Mouse (Mus musculus) midbrain, embryonic 11.5 days (tissue): ENCODE measurements around the gene Phox2a. TPM values are rescaled to one million over a fixed set of nuclear protein-coding genes. Genes with fewer than 3 reads are reported as not detected.

Experiments
- ATAC-seq: fragments of 200-750 bp; cut with Nextera tagmentation; 2 replicates; pipeline ENCODE4 v1.8.0; 2017; ENCODE audit warnings: moderate TSS enrichment, moderate library complexity; ENCODE audit not compliant: low FRiP score
- DNase-seq: peaks from one replicate; pipeline ENCODE4 v3.0.0; 2015; ENCODE audit warnings: low spot score; ENCODE audit errors: missing footprints
- H3K27ac ChIP-seq: fragments of 300-500 bp; sonication (generic); 2 replicates; pipeline ENCODE4 v1.5.1; 2014; ENCODE audit warnings: low read depth, low read length
- H3K27me3 ChIP-seq: fragments of 300-500 bp; sonication (generic); 2 replicates; pipeline ENCODE4 v1.6.1; 2014; ENCODE audit warnings: mild to moderate bottlenecking, low read length, moderate library complexity, mixed read lengths; ENCODE audit not compliant: control insufficient read depth, insufficient read depth
- H3K36me3 ChIP-seq: fragments of 300-500 bp; sonication (generic); 2 replicates; pipeline ENCODE4 v1.6.1; 2014; ENCODE audit warnings: mild to moderate bottlenecking, low read length, moderate library complexity, mixed read lengths; ENCODE audit not compliant: control insufficient read depth, insufficient read depth
- H3K4me1 ChIP-seq: fragments of 300-500 bp; sonication (generic); 2 replicates; pipeline ENCODE4 v1.6.1; 2014; ENCODE audit warnings: low read length; ENCODE audit not compliant: control insufficient read depth, insufficient read depth
- H3K4me2 ChIP-seq: fragments of 300-500 bp; sonication (generic); 2 replicates; pipeline ENCODE4 v1.6.1; 2014; ENCODE audit warnings: mild to moderate bottlenecking, moderate library complexity
- H3K4me3 ChIP-seq: fragments of 300-500 bp; sonication (generic); 2 replicates; pipeline ENCODE4 v1.5.1; 2014; ENCODE audit warnings: low read depth, low read length
- H3K9ac ChIP-seq: fragments of 300-500 bp; sonication (generic); 2 replicates; pipeline ENCODE4 v1.6.1; 2014; ENCODE audit warnings: low read length
- H3K9me3 ChIP-seq: fragments of 300-500 bp; sonication (generic); 2 replicates; pipeline ENCODE4 v1.6.1; 2016; ENCODE audit warnings: low read length; ENCODE audit not compliant: control insufficient read depth
- WGBS: fragments of 180-500 bp; shearing (Covaris S2); extraction: QIAGEN DNeasy Blood & Tissue Kit; methylation state at CpG from one replicate; pipeline ENCODE4 v1.1.7; 2014; 5-methylcytosine and 5-hydroxymethylcytosine counted together
- polyA plus RNA-seq: library from polyadenylated mRNA; unstranded; fragments of >200 nt; fragmentation: Nextera tagmentation; extraction: Ambion mirVana; gene quantifications from 2 replicates; pipeline ENCODE4 v1.2.1, GENCODE M21; 2014

Phox2a gene
- polyA plus RNA-seq, result 0.52 and 1.1 TPM in 2 replicates

DNA sequence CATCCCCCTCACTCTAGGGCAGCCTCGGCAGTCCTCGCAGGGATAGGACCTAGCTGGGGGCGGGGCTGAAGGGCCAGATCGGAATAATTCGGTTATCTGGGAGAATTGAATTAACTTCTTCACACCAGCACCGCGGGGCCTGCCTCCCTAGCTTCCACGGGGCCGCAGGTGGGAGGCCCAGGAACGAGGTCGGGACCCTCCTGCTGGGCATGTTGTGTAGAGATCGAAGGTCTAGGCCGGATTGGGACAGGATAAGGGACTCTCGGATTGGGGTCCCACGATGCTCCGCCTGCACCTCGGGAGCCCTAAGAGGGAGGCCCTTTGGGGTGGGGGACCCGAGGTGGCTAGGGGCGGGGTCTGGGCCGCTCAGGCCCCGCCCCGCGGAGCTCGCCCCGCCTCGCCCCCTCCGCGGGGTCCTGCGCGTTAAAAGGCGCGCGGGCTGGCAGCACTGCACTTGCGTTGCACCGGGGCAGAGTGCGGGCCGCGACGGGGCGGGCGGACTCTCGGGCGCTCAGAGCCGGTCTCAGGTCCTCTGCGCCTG lies at the start of gene Phox2a:
Gene Phox2a (plus strand): TSS at position 453 of the 541 bp plus-strand sequence.
- Histone ChIP-seq H3K4me3 (peak within 1 kb of the TSS; percentile 30), H3K27me3 (peaks cover 57% of the 10 kb centered on the region), H3K27ac (no peak within 1 kb of the TSS), H3K9ac (no peak within 1 kb of the TSS), H3K4me2 (peak within 1 kb of the TSS; percentile 44), H3K36me3 (no peaks in the 10 kb centered on the region), H3K4me1 (peaks cover 21% of the 10 kb centered on the region), H3K9me3 (no peaks in the 10 kb centered on the region)
- WGBS, result under 1% methylated on average over 45 of the region's 45 CpGs
- ATAC-seq (peak; percentile 45), DNase-seq (peak; percentile 91)

DNA sequence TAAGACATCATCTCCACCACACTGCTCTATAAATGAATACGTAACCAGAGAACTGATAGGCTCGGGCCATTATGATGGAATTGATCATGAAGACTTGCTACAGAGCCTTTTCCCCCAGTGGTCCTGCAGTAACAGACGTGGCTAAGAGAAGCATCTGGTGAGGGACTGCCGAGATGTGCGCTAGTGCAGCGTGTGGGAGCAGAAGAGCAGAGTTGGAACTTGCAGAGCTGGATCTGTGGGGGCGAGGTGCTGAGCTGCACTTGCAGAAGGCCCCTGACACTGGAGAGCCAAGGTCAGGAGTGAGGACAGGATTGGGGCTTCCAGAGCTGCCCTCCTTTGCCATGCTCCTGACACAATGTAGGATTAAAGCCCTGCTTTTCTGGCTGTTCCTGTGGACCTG lies 48.1 kb upstream of the Phox2a start:
- ATAC-seq, result no peak
- no peak overlapping the region for H3K27ac ChIP-seq

DNA sequence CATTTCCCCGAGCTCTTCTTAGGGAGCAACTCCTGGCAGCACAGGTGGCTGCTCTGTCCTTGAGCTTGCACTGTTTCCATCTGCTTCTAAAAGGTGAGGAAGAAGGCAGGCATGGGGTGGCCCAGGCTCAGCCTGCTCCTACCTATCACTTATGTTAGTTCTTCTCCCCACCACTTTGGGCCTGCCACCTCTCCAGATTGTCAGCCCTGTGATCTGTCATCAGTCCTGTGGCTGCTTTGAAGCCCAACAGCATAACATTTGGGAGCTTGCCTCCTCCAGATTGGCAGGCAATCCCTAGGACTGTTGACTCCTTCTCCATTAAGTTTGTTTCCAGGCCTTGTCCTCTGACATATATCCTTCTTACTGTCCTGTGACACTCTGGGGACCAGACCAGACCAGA lies 46.5 kb upstream of the Phox2a start:
- no peaks in the 10 kb centered on the region for H3K36me3 ChIP-seq
- WGBS, result 88% methylated on average over 1 of the region's 1 CpGs
- no peak overlapping the region for H3K27ac ChIP-seq
- no peak for ATAC-seq
- no peak overlapping the region for H3K4me3 ChIP-seq
- H3K9ac ChIP-seq, result no peak overlapping the region
- no peaks in the 10 kb centered on the region for H3K27me3 ChIP-seq
- no peak for DNase-seq
- H3K4me1 ChIP-seq, result 0 out of 2 replicates have a peak, but pooled peaks cover 4% of the 10 kb centered on the region
- H3K4me2 ChIP-seq, result no peak overlapping the region
- H3K9me3 ChIP-seq, result no peaks in the 10 kb centered on the region

More for the DNA sequence above, 48.1 kb upstream of the Phox2a start:
- no peak overlapping the region for H3K4me3 ChIP-seq
- no peak overlapping the region for H3K9ac ChIP-seq
- DNase-seq, result no peak
- no peaks in the 10 kb centered on the region for H3K36me3 ChIP-seq
- H3K27me3 ChIP-seq, result no peaks in the 10 kb centered on the region
- 84% methylated on average over 7 of the region's 7 CpGs for whole genome bisulfite sequencing
- no peaks in the 10 kb centered on the region for H3K9me3 ChIP-seq
- no peak overlapping the region for H3K4me2 ChIP-seq
- H3K4me1 ChIP-seq, result 0 out of 2 replicates have a peak, but pooled peaks cover 4% of the 10 kb centered on the region

DNA sequence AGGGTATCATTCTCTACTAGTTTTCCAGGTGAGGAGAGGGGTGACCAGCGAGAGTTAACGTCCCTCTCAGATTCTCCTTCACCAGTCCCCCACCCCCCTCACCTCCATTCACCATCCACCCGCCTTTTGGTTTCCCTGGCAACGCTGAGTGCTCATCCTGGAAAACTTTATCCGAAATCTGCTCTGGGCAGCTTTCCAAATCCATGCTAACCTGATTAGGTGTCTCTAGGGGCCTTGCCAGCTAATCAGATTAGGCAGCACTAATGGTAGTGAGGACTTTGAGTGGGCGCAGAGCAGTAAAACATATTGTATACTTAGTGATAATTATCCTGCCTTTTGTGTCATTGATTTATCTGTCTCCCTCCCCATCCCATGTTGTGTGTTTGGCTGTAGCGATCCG lies 45.4 kb upstream of the Phox2a start:
- ATAC-seq, result no peak
- H3K4me3 ChIP-seq, result no peak overlapping the region
- H3K4me2 ChIP-seq, result no peak overlapping the region
- no peak overlapping the region for H3K9ac ChIP-seq
- 38% methylated on average over 8 of the region's 8 CpGs for WGBS
- no peaks in the 10 kb centered on the region for H3K9me3 ChIP-seq
- H3K27ac ChIP-seq, result no peak overlapping the region
- H3K4me1 ChIP-seq, result 0 out of 2 replicates have a peak, but pooled peaks cover 4% of the 10 kb centered on the region
- H3K27me3 ChIP-seq, result no peaks in the 10 kb centered on the region
- DNase-seq, result no peak
- H3K36me3 ChIP-seq, result no peaks in the 10 kb centered on the region

DNA sequence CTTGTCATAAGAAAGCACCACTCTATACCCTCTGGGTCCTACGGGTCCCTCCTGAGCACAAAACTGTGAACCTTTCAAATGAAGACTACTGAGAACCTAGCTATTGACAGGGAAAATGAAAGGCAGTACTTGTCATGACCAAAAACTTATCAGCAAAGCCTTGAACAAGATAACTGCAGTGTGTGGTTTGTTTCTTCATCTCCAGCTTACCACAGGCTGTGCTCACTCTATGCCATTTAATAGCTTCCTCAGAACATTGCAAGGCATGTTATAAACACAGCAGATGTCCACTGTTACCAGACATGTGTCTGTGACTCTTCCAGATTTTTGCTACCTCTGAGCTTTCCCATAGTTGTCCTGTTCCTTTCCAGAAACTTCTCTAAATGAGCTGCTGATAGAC lies 41.1 kb upstream of the Phox2a start:
- no peak overlapping the region for H3K4me3 ChIP-seq
- ATAC-seq, result no peak
- H3K9me3 ChIP-seq, result no peaks in the 10 kb centered on the region
- no peaks in the 10 kb centered on the region for H3K36me3 ChIP-seq
- 87% methylated on average over 1 of the region's 1 CpGs for WGBS
- no peak overlapping the region for H3K9ac ChIP-seq
- no peaks in the 10 kb centered on the region for H3K27me3 ChIP-seq
- H3K4me1 ChIP-seq, result peaks cover 4% of the 10 kb centered on the region; the same call in 1 of the 2 replicates
- no peak overlapping the region for H3K27ac ChIP-seq
- no peak for DNase-seq
- H3K4me2 ChIP-seq, result no peak overlapping the region

DNA sequence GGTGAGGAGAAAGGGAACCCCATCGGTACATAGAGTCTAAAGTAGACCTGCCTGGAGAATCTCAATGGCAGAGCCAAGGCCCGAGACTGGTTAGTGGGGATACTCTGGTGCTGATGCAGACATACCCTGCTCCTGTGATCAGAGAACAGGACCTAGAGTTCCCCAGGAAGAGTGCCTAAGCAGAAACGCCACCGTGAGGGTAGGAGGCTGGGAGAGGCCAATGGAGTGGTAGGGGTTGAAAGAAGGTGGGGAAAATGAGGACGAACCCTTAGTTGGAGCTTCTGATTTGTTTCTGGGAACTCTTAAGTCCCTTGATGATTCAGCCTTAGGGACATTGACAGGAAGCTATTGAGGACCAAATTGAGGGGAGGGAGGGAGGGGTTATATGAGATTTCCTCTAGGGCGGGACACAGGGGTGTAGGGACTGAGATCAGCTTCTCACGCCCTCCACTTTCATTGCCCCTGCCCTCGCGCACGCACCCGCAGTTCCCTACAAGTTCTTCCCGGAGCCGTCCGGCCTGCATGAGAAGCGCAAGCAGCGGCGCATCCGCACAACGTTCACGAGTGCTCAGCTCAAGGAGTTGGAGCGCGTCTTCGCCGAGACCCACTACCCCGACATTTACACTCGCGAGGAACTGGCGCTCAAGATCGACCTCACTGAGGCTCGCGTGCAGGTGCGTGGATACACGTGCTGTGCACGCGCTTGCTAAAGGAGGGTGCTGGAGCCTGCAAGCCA lies 2.4 kb downstream of the Phox2a start:
- peaks cover 21% of the 10 kb centered on the region for H3K4me1 ChIP-seq
- ATAC-seq, result no peak
- 4% methylated on average over 35 of the region's 35 CpGs for WGBS
- peak; percentile 96 for DNase-seq
- no peaks in the 10 kb centered on the region for H3K9me3 ChIP-seq
- H3K27me3 ChIP-seq, result peaks cover 59% of the 10 kb centered on the region
- H3K4me2 ChIP-seq, result peak overlapping the region; percentile 66
- peak overlapping the region; percentile 37; the same call in 1 of the 2 replicates for H3K4me3 ChIP-seq
- H3K36me3 ChIP-seq, result no peaks in the 10 kb centered on the region; the same call in 1 of the 2 replicates
- H3K9ac ChIP-seq, result peak overlapping the region; percentile 27; the same call in 1 of the 2 replicates
- no peak overlapping the region for H3K27ac ChIP-seq

DNA sequence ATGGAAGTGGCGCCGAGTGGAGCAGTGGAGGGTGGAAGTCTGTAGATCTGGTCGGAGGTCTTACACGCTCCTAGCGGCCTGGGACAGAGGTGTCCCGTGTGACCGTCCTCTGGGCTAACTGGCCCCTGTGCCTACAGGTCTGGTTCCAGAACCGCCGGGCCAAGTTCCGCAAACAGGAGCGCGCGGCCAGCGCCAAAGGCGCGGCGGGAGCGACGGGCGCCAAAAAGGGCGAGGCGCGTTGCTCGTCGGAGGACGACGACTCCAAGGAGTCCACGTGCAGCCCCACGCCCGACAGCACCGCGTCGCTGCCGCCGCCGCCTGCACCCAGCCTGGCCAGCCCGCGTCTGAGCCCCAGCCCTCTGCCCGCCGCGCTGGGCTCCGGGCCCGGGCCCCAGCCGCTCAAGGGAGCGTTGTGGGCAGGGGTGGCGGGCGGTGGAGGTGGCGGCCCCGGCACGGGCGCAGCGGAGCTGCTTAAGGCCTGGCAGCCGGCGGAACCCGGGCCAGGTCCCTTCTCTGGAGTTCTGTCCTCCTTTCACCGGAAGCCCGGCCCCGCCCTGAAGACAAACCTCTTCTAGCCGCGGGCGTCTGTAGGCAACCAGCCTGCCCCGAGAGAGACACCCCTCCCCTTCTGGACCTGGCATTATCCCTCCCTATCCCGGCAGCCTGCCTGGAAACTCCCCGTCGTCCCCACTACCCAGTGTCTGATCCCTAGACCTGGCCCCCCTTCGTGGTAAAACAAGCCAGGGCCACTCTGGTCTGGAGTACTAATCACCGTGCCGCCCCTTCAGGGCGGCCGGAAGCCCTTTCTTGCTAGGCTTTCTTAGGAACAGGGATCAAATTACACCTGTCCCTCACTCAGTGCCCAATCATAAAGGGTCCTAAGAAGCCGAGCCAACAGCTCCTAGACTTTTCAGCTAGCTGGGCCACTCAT lies 3.7 kb downstream of the Phox2a start:
- H3K4me1 ChIP-seq, result peaks cover 21% of the 10 kb centered on the region
- no peaks in the 10 kb centered on the region for H3K9me3 ChIP-seq
- WGBS, result 0% methylated on average over 63 of the region's 71 CpGs
- peak overlapping the region; percentile 66 for H3K4me2 ChIP-seq
- H3K4me3 ChIP-seq, result peak overlapping the region; percentile 37
- peaks cover 57% of the 10 kb centered on the region for H3K27me3 ChIP-seq
- peak; percentile 98 for DNase-seq
- peak overlapping the region; percentile 66 for H3K9ac ChIP-seq
- ATAC-seq, result peak; percentile 77
- no peak overlapping the region for H3K27ac ChIP-seq
- peaks cover 8% of the 10 kb centered on the region for H3K36me3 ChIP-seq

DNA sequence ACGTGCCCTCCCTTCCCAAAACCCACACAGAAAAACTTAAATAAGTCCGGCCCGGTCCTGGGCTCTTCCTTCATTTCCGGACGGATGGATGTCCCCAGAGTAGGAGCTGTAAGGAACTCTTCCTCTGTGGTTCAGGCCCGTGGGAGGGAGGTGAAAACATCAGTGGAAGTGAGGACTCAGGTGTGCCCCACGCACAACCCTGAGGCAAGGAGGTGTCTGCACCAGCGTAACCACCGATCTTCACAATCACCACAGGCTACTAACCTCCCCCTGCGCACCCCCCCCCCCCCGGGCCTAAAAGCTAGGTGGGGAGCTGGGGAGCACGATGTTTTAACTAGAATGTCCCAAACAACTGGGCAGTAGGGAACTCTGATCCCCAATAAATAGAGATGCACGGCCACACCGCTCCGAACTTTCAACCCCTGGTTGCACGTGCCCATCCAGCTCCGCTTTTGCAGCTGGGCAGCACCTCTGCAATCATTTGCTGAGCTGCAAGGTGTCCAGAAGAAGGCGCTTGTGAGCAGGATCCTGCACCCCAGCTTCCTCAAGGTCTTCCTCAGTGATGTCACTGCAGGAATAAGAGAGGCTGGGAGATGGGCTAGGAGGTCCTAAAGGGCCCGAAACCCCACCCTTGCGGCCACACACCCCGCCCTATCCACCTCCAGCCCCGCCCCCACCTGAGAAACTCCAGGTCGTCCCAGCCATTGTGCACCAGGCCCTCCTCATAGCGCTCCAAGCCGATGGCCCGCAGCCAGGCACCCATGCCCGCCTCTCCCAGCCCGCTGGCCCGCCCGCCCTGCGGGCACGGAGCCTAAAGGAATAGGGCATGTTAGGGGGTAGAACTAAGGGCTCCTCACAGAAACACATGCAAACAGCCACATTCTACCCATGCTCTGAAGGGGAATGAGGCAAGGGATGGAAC lies 5.0 kb downstream of the Phox2a start:
- no peaks in the 10 kb centered on the region for H3K9me3 ChIP-seq
- H3K36me3 ChIP-seq, result peaks cover 11% of the 10 kb centered on the region
- peaks cover 18% of the 10 kb centered on the region for H3K4me1 ChIP-seq
- ATAC-seq, result peak; percentile 16
- H3K27ac ChIP-seq, result no peak overlapping the region
- H3K4me2 ChIP-seq, result no peak overlapping the region
- WGBS, result 30% methylated on average over 32 of the region's 32 CpGs
- DNase-seq, result peak; percentile 92
- H3K9ac ChIP-seq, result no peak overlapping the region
- no peak overlapping the region for H3K4me3 ChIP-seq
- H3K27me3 ChIP-seq, result peaks cover 44% of the 10 kb centered on the region
